Mouse (Mus musculus) lung, adult 2 months (tissue): ENCODE data around the gene Hypk.

Experiments
- CTCF ChIP-seq: fragments of 200-500 bp; IDR thresholded peaks from 2 replicates; pipeline ENCODE4 v1.5.1; 2011; ENCODE audit warnings: mild to moderate bottlenecking, low read length, control low read depth; ENCODE audit not compliant: insufficient read depth
- POLR2A ChIP-seq: fragments of 200-500 bp; IDR thresholded peaks from 2 replicates; pipeline ENCODE4 v1.6.1; 2011; ENCODE audit warnings: low read depth, mild to moderate bottlenecking, control low read depth, low read length, borderline replicate concordance; ENCODE audit errors: extremely low read depth

GRCm38 (mm10) chr2:121483576-121483975, 30.5 kb downstream of the Hypk start:
- TF ChIP-seq CTCF (no peak), POLR2A (no peak)
